Mouse (Mus musculus): Measurements from ENCODE around the gene Ttf1.

GRCm38 (mm10) chr2:29054545-29054935 is 5.5 kb upstream of the Ttf1 start:
- no peak for TF ChIP-seq GATA1 (IDR thresholded peaks at IDR 0.05; ENCODE audit: borderline replicate concordance, low read length)
- TF ChIP-seq FLI1 (IDR thresholded peaks at IDR 0.05; ENCODE audit: low read length) = no peak
